Mouse (Mus musculus): ENCODE results near the gene Rtl5. TPM values are rescaled to one million over a fixed set of nuclear protein-coding genes. Genes with fewer than 3 reads are reported as not detected.
"Not testable (repeated sequence)": the region's sequence is repeated elsewhere in the genome, so short reads cannot be mapped to it uniquely, and the experiment has no call there.

Rtl5 gene
- 10 to 100 TPM; 19.2 to 26.1 (median 23.6) TPM for total RNA-seq (2022)

- peak; percentile 59 to 82 for DNase-seq (ENCODE audit: low spot score in 2 of 2)
Observed at GRCm38 (mm10) chrX:102070591-102071471, at the start of gene Rtl5. Gene Rtl5 (minus strand): TSS chrX:102071304.

DNA sequence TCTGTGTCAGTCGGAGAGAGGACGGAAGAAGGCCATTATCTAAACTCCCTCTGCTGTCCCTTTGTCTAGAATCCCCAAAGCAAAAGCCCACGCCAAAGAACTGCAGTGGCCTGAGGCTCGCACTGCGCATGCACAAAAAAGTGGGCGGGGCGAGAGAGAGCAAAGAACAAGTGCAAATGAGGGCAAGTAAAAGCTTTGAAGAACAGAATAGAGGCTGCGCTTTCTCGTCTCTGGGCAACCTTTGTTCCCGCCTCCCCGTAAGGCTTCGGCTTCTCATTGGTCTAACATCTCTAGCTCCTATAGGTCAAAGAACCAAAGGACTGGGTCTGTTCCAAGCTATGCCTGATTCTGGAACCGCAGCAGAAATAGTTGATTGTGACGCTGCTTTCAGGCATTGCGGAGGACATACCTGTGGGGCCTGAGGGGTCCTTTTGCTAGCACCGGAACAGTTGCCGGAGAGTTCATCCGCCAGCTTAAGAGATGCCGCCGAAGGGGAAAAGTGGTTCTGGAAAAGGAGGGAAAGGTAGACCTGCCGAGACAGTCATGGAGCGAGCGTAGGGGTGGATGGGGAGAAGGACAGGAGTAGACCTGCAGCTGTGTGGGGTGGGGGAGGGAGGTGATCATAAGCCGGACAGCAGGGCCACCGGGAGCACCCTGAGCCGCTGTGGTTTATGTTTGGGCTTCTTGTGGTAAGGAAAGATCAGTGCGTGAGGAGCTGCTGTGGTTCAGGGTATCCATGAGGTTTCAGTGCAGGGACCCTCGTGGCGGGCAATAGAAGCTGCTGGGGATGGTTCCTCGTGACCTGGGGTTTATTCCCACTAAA, 48.1 kb upstream of the Rtl5 start, which contains the start of gene Pin4:
Gene Pin4, plus strand, starts transcription at position 406 of the 823 bp plus-strand sequence.
- peak; percentile 74 to 96 for DNase-seq (ENCODE audit: low spot score in 2 of 2)

DNA sequence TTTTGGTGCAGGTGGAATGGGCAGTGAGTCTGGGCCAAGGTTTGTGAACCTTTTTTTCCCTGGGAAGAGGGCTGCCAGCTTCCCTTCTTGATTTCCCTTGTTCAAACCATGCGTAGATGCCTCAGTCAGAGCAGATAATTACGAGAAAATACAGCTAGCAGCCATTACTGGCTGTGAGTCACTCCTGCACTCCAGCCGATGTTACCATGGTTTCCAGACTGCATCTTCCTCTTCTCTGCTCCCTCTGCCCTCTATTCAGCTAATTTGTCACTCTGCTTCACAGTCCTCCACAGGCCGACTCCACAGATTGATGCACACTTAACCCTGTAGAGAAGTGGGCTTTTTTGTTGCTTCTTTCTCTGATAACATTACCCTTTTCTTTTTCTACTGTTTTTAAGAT, 44.6 kb upstream of the Rtl5 start:
- peak; percentile 15 to 18 for DNase-seq (ENCODE audit: low spot score in 2 of 2)

DNA sequence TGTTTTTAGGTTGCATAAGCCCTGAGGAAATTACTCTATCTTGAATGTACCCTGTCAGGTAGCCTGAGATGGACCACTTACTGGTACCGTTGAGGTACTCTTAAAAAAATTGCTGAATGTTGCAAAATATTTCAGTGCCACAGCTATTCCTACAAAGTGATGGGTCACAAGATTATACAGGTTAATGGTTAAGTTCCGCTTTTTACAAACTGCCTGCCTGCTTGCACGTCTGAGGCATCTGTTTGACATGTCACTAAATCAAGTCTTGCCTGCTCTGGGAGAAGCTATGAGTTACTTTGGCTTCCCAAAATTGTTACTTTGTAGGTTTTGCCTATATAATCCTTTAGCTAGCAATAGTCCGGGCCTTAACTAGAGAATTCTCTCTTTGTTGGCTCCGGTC, 38.2 kb upstream of the Rtl5 start:
- DNase-seq (ENCODE audit: low spot score in 2 of 2) = not testable (repeated sequence)

DNA sequence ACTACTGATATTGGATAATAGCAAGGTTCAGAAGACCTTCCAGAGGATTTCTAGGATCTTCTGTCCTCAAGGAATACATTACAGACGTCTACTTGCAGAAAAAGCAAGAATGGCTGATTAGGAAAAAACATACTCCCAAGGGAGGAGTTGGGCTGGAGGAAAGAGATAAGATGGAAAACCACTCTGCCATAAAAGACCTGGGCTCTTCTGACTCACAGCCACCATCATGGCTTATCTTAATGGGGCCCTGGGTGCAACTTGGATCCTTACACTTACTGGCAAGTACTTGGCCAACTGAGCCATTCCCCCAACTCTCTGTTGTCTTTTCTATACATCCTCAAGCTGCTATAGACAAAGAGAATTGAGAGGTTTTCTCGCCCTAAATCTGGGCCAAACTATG, 32.7 kb upstream of the Rtl5 start:
- DNase-seq (ENCODE audit: low spot score in 2 of 2) = not testable (repeated sequence)

GRCm38 (mm10) chrX:102101886-102102285, 30.8 kb upstream of the Rtl5 start:
- DNase-seq (ENCODE audit: low spot score in 2 of 2) = no peak

GRCm38 (mm10) chrX:102094381-102094904, 23.3 kb upstream of the Rtl5 start:
- DNase-seq (ENCODE audit: low spot score in 2 of 2) = no peak

GRCm38 (mm10) chrX:102090605-102091004, 19.5 kb upstream of the Rtl5 start:
- no peak for DNase-seq (ENCODE audit: low spot score in 2 of 2)

- DNase-seq (ENCODE audit: low spot score in 2 of 2) = no peak
Observed at GRCm38 (mm10) chrX:102085798-102086443, 14.8 kb upstream of the Rtl5 start.

GRCm38 (mm10) chrX:102082340-102082739, 11.2 kb upstream of the Rtl5 start:
- DNase-seq (ENCODE audit: low spot score in 2 of 2) = no peak

DNA sequence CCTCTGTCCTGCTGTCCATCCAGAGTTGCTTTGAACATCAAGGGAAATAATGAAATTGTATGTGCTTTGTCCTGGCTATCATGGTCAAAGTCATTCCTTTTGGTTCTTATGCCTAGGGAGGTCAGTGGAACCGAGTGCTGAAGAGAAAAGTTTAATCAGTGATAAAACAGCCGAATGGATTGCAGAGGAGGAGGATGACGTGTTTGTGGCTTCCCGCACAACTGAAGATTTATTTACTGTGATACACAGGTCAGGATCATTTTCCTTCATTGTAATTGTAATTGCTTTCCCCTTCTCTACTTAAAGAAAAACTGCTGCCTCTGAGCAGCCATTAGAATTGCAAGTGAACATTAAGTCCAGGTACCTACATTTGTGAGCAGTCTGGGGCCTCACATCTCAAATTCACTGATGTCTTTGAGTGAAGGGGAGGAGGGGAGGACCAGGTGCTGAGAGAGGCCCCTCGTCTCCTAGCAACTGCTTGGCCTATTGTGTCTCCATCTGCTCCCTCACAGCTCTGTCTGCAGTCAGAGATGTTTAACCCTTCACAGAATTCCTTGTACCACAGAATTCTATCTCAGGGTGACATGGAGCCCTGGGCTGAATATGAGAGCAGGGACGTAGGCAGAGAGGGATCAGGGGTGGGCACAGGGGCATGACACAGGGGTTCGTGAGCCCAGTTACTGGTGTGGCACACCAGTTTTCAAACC, 10.6 kb upstream of the Rtl5 start:
- DNase-seq (ENCODE audit: low spot score in 2 of 2) = no peak

- DNase-seq (ENCODE audit: low spot score in 2 of 2) = no peak
Observed at GRCm38 (mm10) chrX:102081076-102081475, 10.0 kb upstream of the Rtl5 start.

DNA sequence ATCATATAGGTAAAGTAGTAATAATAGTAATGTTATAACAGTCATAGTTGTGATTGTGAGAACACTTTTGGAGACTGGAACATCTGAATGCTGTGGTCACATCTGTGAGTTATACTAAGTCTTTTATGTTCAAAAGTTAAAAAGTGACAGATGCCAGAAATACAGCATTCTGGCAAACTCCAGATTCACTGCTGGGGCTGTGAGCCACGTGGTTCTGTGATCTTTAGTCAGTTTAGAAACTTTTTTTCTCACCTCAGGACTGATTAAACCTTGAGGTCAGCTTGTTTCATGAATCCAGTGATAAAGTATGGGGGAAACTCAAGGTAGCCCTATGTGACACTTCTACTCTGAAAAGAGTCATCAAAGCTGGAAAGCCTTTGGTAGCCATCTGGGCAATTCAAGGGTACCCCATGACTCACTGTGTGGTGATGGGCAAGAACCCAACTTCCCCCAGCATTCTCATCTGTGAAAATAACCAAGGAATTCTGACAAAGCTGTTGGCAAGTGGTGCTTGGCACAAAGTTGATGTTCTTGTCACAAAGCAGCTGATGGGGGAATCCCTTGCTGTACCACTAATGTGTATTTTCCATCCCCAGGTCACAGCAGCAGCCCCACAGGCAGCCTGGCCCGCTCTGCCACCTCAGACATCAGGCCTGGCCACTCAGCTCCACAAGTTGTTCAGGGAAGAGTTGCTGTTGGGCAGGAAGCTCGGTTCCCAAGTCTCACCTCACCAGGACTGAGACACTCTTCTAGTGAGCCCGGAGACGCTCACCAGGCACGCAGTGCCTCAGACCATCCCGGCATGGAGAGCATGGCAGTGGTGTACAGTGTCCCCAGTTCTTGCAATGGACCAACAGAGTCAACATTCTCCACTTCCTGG, 6.0 kb upstream of the Rtl5 start:
- no peak for DNase-seq (ENCODE audit: low spot score in 2 of 2)

GRCm38 (mm10) chrX:102075158-102075557, 4.1 kb upstream of the Rtl5 start:
- no peak for DNase-seq (ENCODE audit: low spot score in 2 of 2)

- no peak for DNase-seq (ENCODE audit: low spot score in 2 of 2)
Observed at GRCm38 (mm10) chrX:102074435-102074834, 3.3 kb upstream of the Rtl5 start.

GRCm38 (mm10) chrX:102073605-102074325, 2.7 kb upstream of the Rtl5 start:
- DNase-seq (ENCODE audit: low spot score in 2 of 2) = no peak

DNA sequence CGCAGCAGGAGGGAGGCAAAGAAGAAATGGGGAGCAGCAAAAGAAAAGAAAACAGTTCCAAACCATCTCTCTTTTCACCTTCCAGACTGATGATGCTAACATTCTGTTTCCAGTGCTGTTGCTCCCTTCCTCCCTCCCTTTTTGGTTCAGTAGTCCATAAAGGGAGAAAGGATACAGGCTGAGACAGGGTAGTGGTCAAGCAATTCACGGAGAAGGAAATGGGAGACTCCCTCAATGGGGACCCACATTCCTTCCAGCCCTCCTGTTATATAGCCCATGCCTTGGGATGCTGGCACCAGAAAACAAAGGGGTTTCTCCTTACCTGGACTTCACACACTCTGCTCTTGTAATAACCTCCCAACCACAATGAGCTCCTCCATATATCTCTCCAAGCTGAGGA, 413 bp upstream of the Rtl5 start:
- no peak for DNase-seq (ENCODE audit: low spot score in 2 of 2)

DNA sequence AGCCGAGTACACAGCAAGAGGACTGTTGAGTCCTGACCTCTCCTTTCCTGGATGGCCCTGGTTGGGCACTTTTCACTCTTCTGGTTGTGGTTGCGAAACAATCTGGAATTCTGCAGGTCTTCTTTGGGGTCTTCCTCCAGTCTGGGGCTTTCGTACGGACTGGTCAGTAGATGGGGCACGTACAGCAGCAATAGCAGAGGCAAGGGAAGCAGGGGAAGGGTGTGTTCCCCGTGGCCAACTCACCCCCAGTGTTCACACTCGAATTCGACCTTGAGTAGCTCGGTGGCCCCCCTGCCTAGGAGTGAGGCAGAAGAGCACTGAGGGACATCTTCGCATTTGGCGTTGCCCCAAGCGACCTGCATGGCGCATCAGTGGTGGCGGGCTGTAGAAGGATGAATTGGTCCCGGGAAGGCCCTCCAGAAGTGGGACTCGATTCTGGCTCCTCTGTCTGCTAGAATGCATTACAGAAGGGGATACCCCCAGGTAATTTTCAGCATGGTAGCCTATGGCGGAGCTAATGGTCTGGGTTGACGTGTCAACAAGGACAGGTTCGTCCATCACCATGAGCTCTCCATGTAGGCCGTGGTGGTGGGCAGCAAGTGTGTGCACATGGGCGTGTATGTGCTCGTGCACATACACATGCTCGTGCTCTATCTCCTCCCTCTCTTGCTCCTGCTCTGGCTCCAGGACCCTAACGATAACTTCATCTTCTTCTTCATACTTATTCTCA, 2.1 kb downstream of the Rtl5 start:
- no peak for DNase-seq (ENCODE audit: low spot score in 2 of 2)

All from left cerebral cortex, adult 8-10 months (tissue).